Mouse (Mus musculus): ENCODE measurements at regions not wholly inside any gene's neighbourhood (a gene's known extent, or its start where the extent isn't known, plus 50 kb on each side); places are given as distances from the start of the nearest gene placed in this dataset.

DNA sequence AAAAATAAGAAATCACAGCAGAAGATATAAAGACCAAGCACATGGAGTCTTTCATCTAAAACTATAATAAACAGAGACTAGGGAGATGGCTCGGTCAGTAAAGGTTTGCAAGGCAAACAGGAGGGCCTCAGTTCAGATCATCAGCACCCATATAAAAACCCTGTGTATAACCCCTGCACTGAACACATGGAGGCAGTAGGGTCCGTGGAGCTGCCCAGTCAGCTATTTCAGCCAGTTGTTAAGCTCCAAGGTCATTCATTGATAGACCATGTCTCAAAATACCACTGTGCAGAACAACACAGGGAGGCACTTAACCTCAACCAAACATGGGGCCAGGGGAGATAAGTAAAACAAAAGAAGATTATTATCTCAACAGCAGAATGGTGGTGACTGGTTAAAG, 78.1 kb downstream of the A730009L09Rik start:
- TF ChIP-seq CTCF (IDR thresholded peaks at IDR 0.05; ENCODE audit: extremely low read depth, insufficient read depth, insufficient read length, insufficient replicate concordance) (no peak), POLR2A (IDR thresholded peaks at IDR 0.05; ENCODE audit: low read depth, low read length) (no peak)
